Mouse (Mus musculus) activated CD4-positive, CD25-positive, alpha-beta regulatory T cell, adult 4 months (primary cell): Measurements from ENCODE around the gene Npas4. TPM values are rescaled to one million over a fixed set of nuclear protein-coding genes. Genes with fewer than 3 reads are reported as not detected.
"Not testable (repeated sequence)": the region's sequence is repeated elsewhere in the genome, so short reads cannot be mapped to it uniquely, and the experiment has no call there.

Experiments used
- ATAC-seq: one replicate; pipeline ENCODE4 v1.8.0; 2017
- polyA plus RNA-seq, 2 experiments: library from polyadenylated mRNA; unstranded; fragments of 100-300 nt; shearing (Covaris generic); gene quantifications; one replicate each; pipeline ENCODE4 v1.2.1; 2017

The Npas4 gene
- polyA plus RNA-seq, 2 experiments from 2014 or later = 0.32 to 0.83 TPM

DNA sequence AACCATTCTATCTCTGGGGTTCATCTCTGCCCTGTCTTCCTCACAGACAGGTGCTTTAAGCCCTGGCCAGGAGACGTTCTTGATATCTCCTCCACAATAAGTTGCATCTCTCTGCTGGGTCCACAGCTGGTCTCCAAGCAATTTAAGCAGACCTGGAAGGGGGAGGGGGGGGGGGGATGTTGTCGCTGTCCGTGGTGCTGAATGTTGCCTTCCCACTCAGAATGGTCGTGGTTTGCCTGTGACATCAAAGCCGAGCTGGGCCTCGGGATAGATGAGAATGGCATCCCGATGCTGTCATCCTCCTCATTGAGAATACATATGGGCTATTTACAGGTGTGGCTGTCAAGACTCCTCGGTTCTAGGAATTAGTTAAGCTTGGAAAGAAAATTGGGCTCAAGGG, 2.3 kb upstream of the Npas4 start:
- no peak for ATAC-seq

DNA sequence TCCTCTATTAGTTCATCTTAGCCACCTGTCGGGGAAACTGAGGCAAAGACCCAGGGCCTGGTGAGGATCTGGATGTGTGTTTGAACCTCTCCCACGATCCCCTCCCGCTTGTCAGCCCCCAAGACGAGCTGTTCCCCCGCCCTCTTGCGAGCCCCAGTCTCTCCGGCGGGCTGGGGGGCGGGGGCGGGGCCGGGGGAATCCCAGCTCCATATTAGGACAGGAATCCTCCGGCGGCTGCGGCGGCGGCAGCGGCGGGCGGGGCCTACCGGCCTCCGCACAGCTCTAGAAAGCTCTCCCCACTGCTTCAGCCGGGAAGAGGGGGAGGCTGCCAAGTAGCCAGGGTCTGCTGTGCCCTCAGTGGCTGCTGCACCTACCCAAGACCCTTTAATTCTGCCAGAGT, 600 bp upstream of the Npas4 start:
- no peak for ATAC-seq

DNA sequence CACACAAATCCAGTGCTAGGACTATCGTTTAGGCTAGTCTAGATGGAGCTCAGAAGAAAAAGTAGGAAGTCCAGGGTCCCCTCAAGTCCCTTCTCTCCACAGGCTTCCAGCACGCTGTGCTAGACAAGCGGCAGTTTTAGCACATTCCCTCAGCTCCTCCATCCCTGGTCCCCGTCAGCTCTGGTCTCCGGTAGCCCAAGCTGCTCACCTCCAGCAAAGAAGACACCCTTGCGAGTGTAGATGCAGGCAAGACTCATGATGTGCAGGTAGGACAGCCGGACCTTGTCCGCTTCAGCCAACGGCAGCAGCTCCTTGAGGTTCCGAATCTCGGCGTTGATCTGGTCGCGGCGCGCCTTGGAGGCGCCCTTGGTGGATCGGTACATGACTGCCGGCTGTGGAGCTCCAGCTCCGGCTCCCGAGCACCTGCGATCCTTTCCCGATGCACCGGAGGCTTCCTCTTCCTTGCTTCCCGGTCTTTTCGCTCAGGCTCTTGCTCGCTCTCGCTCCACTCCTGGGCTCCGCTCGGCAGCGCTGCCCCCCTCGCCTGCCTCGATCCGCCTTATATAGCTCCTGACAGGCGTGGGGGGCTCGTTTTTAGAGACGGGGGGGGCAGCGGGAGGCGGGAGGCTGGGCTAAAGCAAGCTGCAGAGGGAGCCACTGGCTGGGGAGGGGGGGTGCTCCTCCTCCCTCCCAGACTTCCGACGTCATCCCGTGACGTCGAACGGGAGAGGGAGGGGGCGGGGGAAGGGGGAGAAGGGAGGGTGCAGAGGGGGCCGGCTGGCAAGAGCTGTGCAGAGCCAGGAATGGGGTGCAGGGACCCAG, 471 bp downstream of the Npas4 start:
- no peak for ATAC-seq

DNA sequence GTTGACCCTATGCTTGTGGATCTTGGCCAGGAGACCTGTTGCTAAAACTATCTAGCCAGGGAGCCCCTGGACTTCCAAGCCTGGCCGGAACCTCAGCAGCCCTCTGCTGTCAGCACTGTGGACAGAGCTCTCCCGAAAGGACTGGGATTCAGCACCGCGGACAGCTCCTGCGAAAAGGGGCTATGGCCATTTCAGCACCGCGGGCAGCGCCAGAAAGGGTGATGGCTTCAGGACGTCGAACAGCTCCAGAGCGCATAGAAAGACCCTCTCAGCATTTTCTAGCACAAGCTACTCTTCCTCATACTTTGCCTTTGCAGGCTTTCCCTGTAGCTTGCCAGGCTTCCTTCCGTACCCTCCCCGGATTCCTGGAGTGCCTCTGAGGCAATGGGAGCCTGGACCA, 1.1 kb downstream of the Npas4 start:
- ATAC-seq = no peak

DNA sequence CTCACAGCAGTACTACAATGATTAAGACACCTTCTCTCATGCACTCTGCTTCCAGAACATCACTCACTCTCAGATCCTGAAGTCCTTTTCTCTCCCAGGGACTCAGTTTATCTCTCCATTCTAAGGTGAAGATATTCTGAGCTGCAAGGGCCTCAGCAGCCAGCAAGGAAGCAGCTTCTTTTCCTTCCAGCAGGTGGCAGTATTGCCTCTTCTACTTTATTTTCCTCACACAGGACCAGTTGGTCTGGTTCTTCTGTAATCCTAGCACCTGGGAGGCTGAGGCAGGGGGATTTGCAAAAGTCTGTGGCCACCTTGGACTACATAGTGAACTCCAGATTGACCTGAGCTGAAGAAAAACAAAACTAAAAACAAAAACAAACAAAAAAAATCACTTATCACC, 8.3 kb downstream of the Npas4 start:
- ATAC-seq = no peak

DNA sequence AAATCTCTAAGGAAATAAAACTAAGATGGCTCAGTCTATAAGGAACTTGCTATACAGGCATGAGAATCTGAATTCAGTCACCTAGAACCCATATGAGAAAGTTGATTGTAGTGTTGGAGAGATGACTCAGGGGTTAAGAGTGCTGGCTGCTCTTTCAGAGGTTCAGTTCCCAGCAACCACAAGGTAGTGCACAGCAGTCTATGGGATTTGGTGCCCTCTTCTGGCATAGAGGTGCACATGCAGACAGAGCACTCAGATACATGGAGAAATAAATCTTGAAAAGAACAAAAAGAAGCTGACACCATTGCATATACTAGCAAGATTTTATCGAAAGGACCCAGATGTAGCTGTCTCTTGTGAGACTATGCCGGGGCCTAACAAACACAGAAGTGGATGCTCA, 21.9 kb downstream of the Npas4 start:
- no peak for ATAC-seq

DNA sequence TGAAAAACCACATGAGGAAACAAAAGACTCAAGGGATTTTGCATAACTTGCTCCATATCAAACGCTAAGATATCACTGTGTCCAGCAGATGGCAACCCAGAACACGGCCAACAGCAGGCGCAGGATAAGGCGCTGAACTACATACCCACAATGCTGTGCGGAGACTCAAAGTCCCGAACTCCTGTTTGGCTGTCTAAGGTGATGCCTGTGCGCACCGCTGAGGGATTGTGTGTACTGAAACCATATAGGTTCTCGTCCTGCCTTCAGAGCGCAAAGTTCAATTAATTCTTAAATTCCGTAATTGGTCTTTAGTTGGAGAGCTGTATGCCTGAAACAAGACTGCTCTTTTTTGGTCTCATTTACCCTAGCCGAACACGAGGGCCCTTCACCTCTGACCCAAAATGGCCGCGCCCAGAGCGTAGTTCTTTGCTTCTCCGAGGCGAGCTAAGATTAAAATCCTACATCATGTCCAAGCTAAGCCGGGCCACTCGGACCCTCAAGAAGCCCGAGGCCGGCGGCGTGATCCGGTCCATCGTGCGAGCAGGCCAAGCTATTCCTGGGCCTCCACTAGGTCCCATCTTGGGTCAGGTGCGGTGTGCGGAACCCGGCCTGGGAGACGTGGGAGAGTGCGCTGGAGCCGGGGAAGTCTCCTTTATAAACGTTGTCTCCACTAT, 28.1 kb downstream of the Npas4 start, which contains the start of gene Mrpl11:
TSS of gene Mrpl11 (plus strand) at position 220 of the 674 bp plus-strand sequence.
- ATAC-seq = peak; percentile 98

DNA sequence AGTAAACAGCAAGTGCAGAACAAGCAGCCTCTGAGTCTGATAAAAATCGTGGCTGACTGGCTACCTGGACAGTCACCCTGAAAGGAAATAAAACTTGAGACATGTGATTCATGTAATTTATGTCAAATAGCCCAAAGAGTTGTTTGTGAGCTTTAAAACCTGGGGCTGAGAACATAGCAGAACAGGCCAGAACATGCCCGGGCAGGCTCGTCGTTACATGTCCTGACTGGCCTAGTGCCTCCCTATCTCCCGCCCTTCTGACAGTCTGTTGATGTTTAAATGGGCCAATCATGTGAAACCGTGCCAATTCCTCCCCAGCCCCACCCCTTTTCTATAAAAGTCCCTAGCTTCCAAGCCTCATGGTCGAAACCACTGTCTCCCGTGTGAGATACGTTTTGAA, 41.5 kb downstream of the Npas4 start:
- not testable (repeated sequence) for ATAC-seq

DNA sequence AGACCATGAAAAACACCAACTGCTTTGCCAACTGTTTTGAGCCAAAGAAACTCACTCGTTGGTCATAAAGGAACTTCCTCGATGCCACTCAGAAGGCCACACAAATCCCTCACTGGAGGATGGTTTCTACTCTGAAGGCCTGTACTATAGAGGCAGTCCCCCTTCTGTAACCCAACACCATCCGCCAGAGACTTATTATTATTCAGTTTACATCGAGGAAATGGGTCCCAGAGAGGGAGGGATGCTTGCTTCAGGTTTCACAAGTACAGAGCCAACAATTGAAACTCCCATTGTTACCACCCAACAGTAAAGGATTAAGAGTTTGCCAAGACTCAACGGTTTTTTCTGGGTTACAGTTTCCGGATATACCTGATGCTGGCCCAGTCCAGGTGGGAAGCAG, 44.6 kb downstream of the Npas4 start:
- no peak for ATAC-seq

DNA sequence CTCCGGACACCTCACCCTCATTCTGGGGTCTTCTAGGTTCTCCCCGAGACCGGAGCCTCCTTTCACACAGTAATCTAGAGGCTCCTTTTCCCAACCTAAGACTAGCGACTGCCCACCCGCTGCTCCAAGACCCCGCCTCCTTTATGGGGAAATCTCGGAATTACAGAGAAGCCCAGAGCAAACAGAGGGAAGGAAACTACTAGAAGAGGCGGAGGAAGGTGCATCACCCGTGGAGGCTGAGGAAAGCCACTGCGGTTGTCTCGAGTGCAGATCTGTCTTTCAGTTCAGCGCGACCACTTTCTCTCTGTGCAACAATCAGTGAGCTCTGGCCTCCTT, 46.9 kb downstream of the Npas4 start:
- ATAC-seq = no peak

DNA sequence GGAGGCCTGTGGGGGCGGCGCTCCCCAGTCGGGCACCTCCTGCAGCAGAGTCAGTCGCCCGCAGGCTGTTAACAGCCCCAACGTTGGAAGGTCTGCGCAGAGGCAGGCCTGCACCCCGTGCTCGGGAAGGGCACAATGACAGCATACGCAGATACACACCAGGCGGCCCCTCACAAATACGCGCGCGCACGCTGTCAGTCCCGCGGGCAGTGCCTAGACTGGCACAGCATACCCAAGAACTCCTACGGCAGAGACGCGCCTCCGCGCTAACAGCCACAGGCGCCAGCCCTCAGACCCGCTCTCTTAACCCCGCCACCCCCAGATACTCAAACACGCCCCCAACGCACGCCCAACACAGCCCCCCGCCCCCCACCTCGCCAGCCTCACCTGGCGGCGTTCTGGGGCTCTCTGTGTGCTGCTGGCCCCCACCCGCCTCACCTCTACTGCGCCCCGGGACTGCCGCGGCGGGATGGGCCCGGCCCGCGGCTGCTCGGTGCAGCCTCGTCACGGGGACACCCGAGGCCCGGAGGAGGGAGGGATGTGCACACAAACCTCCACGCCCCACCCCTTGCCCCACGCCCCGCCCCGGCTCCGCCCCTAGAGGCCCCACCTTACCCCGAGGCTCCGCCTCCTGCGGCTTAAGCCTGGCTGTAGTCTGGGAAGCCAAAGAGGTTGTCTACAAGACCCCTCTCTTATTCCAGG, 47.4 kb downstream of the Npas4 start, which contains the start of gene Peli3:
TSS of gene Peli3 (minus strand) at position 577 of the 702 bp plus-strand sequence.
- peak; percentile 68 for ATAC-seq

DNA sequence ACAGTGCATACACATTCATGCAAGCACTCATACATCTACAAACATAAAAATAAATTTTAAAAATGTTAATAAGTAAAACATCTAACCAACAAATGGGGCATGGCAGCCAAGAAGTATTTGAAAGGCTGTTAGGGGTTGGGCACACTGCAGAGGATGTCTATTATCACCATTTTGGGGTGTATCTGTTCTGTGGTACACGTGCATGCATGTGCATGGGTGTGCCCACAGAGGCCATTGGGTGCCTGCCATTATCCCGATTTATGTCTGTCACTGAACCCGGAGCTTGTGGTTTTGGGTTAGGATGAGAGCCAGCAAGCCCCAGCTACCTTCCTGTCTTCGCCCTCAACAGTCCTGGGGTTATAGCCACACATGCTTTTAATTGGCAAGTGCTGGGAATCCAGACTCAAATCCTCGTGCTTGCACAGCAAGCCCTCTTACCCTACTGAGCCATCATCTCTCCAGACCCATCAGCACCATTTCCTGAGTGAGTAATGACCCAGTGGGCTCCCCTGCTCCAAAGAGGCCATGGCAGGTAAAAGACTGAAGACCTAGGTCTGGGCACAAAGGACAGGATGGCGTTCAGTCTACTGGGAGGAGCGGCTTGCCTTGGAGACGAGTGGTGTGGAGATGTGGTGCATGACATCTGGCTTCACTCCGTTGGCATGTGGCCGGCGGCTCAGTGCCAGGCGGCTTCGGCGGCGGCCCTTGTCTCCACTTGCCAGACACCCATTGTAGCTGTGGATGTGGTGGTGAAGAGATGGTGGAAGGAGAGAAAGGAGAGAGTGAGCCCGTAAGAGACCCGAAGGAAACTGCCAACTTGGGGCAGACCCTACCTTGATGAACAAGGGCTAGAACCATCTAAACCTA, 52.4 kb downstream of the Npas4 start:
- no peak for ATAC-seq

DNA sequence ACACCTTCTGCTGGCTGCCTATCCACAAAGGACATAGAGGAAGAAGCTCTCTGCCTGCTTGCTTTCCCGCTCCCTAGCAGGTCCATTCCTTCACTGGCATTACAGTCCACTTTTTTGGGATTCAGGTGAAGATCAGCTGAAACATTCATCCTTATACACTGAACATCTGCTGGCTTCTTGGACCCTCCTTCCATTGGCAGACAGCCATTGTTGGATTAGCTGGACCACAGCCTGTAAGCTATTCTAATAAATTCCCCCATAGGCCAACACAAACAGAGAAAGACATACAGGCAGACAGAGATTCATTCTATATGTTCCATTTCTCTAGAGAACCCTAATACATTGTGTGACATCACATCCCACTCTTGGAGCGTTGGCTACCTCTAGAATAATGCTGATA, 53.2 kb downstream of the Npas4 start:
- no peak for ATAC-seq

Other genes with a start within 250 kb of the Npas4 start
- gene Rbm4b, start 233.8 kb downstream of the Npas4 start, polyA plus RNA-seq = 100 to 1,000 TPM in 1 of 2 experiments, 10 to 100 TPM in 1; 87.2 to 107 TPM
- gene Rbm4, start 196.4 kb downstream of the Npas4 start, polyA plus RNA-seq = 10 to 100 TPM; 25.8 to 50.9 TPM
- gene Gm21992, start 178.7 kb downstream of the Npas4 start, polyA plus RNA-seq = 10 to 100 TPM; 36.1 to 36.5 TPM
- 10 to 100 TPM; 18.3 to 54.9 TPM for gene Rbm14, start 178.7 kb downstream of the Npas4 start, polyA plus RNA-seq
- gene Ccs, start 151.0 kb downstream of the Npas4 start, polyA plus RNA-seq = 100 to 1,000 TPM in 1 of 2 experiments, 10 to 100 TPM in 1; 94.7 to 162 TPM
- not detected for gene Ccdc87, start 150.9 kb downstream of the Npas4 start, polyA plus RNA-seq
- gene Ctsf, start 135.2 kb downstream of the Npas4 start, polyA plus RNA-seq = under 1 TPM; 0.66 to 0.67 TPM
- gene Actn3, start 112.4 kb downstream of the Npas4 start, polyA plus RNA-seq = not detected
- gene Zdhhc24, start 111.6 kb downstream of the Npas4 start, polyA plus RNA-seq = 1 to 10 TPM; 6.3 to 6.7 TPM
- 1 to 10 TPM in 1 of 2 experiments, not detected in 1; 1.4 TPM for gene Bbs1, start 83.7 kb downstream of the Npas4 start, polyA plus RNA-seq
- 10 to 100 TPM; 38.4 to 59.4 TPM for gene Dpp3, start 62.0 kb downstream of the Npas4 start, polyA plus RNA-seq
- under 1 TPM in 1 of 2 experiments, not detected in 1; 0.25 TPM for gene Peli3, start 47.2 kb downstream of the Npas4 start, polyA plus RNA-seq
- 10 to 100 TPM; 79.9 to 91.1 TPM for gene Mrpl11, start 28.2 kb downstream of the Npas4 start, polyA plus RNA-seq
- 1 to 10 TPM in 1 of 2 experiments, under 1 TPM in 1; 0.46 to 2.1 TPM for gene Slc29a2, start 33.5 kb upstream of the Npas4 start, polyA plus RNA-seq
- gene B4gat1, start 48.5 kb upstream of the Npas4 start, polyA plus RNA-seq = 10 to 100 TPM; 10.5 to 13.4 TPM
- under 1 TPM; 0.40 to 0.68 TPM for gene AC124502.3, start 48.6 kb upstream of the Npas4 start, polyA plus RNA-seq
- gene Brms1, start 51.0 kb upstream of the Npas4 start, polyA plus RNA-seq = 100 to 1,000 TPM in 1 of 2 experiments, 10 to 100 TPM in 1; 91.4 to 102 TPM
- under 1 TPM in 1 of 2 experiments, not detected in 1; 0.13 TPM for gene Rin1, start 60.2 kb upstream of the Npas4 start, polyA plus RNA-seq
- not detected for gene Cd248, start 77.8 kb upstream of the Npas4 start, polyA plus RNA-seq
- gene Tmem151a, start 95.2 kb upstream of the Npas4 start, polyA plus RNA-seq = not detected
- 10 to 100 TPM; 49.2 to 51.1 TPM for gene Yif1a, start 98.2 kb upstream of the Npas4 start, polyA plus RNA-seq
- not detected for gene Cnih2, start 108.2 kb upstream of the Npas4 start, polyA plus RNA-seq
- gene Rab1b, start 116.8 kb upstream of the Npas4 start, polyA plus RNA-seq = 100 to 1,000 TPM; 118 to 143 TPM
- gene Klc2, start 128.2 kb upstream of the Npas4 start, polyA plus RNA-seq = 1 to 10 TPM; 4.6 to 6.7 TPM